Mouse (Mus musculus): ENCODE data around the gene H2afy2.

H2afy2 gene

DNA sequence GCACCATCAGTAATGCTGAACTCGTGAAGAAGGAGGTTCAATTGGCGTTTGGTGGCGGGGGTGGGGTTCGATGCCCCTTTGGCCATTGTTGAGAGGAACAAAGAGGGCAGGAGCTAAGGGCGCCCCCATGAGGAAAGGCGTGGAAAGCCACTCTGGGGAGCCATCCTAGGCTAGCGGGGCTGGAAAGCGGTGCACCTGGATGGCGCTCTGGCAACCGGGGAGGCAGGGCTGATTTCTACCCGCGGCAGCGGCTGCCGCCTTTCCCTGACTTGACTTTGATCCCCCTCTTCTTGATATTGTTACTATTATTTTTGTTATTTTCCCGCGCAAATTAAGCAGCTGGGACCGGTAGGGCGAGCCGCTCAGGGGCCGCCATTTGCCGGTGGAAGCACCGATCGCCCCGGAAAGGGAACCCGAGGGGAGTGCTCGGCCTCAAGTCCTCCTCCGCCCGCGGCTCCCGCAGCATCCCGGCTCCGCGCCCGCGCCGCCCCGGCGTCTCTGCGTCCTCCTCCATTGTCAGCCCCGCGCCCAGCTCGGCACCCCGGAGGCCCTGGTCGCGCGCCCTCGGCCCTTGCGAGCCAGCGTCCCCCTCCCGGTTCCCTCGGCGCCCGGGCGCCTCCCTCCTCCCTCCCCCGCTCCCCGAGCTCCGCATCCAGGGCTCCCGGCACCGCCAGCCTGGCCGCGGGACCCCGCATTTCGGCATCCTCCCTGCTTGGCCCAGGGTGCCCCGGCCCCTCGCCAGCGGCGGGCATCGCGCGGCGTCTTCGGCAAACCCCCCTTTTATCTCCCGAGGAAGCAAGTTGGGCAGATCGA is 942 bp downstream of the H2afy2 start:
- peak; percentile 41 for DNase-seq (ENCODE audit: low spot score)

- DNase-seq (ENCODE audit: low spot score), result no peak
These were observed 2.4 kb downstream of the H2afy2 start for GRCm38 (mm10) chr10:61781461-61782128.

DNA sequence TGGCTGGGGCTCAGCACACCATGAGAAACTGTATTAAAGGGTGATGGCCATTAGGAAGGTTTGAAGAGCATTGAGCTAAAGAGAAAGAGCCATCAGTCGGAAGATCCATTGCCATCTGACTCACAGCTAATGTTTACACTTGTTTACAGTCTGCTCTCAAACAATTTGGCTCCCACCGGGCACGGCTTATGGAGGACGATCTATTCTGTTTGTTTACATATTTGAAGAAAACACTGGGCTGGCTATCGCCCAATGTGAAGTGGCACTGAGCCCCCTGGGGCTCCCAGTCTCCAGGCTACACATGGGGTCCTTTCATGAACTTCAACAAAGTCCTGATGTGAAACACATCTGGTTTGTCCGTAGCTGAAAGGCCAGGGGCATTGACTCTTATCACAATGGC is 17.1 kb downstream of the H2afy2 start:
- DNase-seq (ENCODE audit: low spot score), result no peak

DNA sequence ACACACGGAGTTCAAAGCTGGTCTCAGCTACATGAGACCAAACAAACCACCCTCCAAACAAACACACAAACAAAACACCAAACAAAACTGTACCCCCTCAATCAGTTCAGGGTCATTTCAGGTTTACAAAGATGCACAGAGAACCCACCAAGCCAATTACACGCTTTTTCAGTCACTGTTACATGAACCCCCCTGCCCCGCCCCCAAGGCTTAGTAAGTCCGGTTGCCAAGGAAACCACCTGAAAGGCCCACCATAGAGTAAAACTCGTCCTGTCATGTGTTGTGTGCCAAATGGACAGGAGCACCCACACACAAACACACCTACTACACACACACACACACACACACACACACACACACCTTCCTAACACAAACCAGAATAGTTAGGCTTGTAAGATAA is 18.4 kb downstream of the H2afy2 start:
- no peak for DNase-seq (ENCODE audit: low spot score)

DNA sequence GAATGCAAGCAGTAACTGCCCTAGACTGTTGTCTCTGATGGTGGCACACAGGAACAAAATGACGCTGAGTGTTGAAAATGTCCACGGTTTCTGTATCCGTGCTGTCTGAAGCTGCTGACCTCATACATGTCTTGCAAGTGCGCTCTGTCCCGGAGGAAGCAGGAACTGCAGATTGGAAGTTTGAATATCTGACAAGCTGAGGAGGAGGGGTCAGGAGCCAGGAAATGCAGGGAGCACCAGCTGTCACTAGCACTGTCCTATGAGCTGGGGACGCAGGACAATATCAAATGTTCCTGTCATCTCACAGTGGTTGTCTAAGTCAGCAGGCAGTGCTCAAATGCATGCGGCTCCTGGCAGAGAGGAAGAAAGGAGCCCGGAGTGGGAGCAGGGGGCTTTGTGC is 19.3 kb downstream of the H2afy2 start:
- DNase-seq (ENCODE audit: low spot score), result peak; percentile 35

DNA sequence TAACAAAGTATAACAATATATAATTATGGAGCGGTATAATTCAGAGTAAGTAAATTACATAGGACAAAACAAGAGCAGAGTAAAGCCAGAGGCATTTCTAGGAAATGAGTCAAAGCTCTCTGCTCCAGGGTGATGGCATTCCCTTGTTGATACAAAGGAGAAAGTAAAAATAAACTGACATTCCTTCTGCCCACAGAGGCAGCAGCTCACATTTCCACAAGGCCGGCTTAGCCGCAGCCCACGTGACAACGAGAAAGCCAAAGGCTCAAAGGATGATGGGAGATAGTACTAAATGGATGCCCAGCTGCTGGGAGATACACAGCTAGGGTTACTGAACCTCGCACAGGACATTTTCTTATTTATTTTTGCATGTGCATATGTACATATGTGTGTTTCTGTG is 24.1 kb downstream of the H2afy2 start:
- DNase-seq (ENCODE audit: low spot score), result peak; percentile 61

- DNase-seq (ENCODE audit: low spot score), result no peak
These were observed 25.0 kb downstream of the H2afy2 start for GRCm38 (mm10) chr10:61758904-61759303.

DNA sequence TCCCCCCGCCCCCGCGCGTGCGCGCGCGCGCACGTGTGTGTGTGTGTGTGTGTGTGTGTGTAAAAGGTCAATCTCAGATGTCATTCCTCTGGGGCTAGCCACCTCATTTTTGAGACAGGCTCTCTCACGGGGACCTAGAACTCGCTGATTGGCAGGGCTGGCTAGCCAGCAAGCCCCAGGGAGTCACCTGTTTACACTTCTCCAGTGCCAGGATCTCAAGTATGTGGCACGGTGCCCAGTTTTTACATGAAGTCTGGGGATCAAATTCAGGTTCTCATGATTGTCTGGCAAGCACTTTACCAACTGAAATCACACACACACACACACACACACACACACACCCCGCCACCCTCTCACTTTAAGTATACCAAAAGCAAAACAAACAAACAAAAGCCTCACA is 26.9 kb downstream of the H2afy2 start:
- DNase-seq (ENCODE audit: low spot score), result peak; percentile 85

DNA sequence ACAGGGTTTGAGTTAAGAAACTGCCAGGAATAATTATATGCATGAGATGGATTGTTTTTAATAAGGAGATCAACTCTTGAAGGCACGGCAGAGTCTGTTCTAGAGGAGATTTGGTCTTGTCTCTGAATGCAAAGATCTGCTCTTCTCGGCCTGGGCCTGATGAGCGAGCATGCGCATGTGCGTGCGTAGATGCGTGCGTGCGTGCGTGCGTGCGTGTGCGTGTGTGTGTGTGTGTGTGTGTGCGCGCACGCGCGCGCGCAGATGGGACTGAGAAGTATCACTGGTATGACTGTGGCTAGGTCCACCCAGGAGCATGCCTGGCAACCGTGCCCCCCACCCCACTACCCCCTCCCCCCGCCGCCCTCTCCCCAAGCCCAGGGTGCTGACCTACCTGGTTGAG is 30.9 kb downstream of the H2afy2 start:
- no peak for DNase-seq (ENCODE audit: low spot score)

- DNase-seq (ENCODE audit: low spot score), result peak; percentile 18
These were observed 32.3 kb downstream of the H2afy2 start for GRCm38 (mm10) chr10:61751534-61752219.

DNA sequence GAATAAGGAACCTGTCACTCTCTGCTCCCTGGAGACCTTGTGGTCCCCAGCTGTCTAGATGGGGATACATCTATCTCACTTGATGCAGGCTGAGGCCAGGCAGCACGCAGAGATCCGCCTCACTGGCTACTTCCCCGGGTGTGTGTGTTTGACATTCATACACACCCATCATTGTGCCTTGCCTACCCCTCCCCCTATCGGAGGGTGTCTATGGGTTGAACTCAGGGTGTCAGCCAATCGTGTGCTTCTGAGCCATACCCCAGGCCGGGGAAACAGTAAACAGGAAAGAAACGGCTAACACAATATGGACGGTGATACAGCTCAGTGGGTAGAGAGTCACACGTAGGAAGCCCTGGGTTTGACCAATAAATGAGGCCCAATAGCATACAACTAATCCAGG is 33.9 kb downstream of the H2afy2 start:
- DNase-seq (ENCODE audit: low spot score), result no peak

GRCm38 (mm10) chr10:61747302-61747701 is 36.6 kb downstream of the H2afy2 start:
- no peak for DNase-seq (ENCODE audit: low spot score)

DNA sequence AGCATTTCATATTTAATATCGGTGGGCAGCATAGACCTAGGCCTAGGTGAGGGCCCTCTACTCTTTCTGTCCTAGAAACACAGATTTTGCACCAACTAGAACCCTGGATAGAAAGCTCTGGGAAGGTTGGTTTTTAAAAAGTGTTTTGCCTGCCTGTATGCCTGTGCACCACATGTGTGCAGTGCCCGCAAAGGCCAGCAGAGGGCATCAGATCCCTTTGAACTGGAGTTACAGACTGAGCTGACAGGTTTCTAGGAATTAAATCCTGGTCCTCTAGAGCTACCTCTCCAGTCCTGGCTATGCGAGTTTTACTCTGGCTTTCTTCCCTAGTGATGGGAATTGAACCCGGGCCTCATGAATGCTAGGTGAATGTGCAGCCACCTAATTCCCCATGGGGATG is 38.8 kb downstream of the H2afy2 start:
- no peak for DNase-seq (ENCODE audit: low spot score)

- no peak for DNase-seq (ENCODE audit: low spot score)
These were observed 41.6 kb downstream of the H2afy2 start for GRCm38 (mm10) chr10:61742336-61742735.

DNA sequence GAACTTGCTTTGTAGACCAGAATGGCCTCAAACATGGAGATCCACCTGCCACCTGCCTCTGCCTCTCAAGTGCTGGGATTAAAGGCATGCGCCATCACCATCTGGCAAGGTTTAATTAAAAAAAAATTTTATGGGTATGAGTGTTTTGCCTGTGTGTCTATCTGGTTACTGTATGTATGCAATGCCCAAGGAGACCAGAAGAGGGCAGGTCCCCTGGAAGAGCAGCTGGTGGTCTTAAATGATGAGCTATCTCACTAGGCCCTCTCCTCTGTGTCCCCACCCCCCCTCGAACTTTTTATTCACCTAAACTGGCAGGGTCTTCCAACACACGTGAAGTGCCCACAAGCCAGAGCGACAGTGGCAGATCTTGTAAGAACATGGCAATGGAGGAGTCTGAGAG is 42.1 kb downstream of the H2afy2 start:
- DNase-seq (ENCODE audit: low spot score), result no peak

DNA sequence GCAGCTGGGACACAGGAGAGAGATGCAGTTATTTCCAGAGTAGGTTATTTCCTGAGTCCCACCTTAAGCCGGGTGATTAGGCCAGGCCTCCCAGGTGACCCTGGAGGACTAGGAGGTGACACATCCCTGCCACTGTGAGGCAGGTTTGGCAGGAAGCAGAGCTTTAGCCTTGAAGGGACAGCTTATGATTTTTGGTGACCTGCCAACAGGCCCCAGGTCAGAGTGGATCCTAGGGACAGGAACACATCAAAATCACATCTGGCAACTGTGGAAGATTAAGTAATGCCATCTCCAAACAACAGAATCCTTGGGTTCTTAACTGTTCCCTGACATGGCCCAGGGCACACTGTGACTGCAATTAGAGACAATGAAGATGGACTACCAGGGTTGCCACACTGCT is 42.6 kb downstream of the H2afy2 start:
- no peak for DNase-seq (ENCODE audit: low spot score)

DNA sequence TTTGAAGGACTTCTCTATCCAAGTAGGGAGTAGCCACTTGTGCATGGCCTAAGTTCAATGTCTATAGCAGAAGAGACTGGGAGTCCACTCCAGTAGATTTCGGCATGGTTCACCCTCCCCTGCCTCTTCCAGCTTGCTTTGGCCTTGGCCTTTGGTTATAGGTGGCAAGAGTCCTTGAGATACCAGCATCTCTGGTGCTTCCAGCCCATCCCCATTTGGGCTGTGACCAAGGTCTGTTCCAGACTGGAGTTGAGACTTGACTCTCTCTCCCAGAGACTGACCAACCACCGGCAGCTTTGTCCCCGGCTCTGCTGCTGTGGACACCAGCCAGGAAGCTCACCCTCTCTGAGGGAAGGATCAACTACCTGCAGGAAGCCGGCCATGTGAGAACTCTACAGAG is 45.8 kb downstream of the H2afy2 start:
- DNase-seq (ENCODE audit: low spot score), result no peak

DNA sequence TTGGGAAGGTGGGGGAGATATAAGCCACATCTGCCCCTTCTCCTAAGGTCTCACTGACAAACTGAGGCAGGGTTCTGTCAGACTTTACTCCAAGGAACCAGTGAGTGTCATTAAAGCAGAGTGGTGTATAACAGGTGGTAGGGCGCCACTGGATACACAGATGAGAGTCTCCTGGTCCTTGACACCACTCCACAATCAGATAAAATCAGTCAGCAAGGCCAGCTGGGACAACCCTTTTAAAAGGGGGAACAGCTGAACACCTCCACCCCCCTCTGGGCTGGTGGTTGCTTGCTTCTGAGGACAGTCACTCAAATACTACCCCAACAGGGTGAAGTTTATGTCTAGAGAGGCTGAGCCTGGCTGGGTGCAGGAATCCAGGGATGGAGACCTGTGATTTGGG is 46.4 kb downstream of the H2afy2 start:
- DNase-seq (ENCODE audit: low spot score), result no peak

GRCm38 (mm10) chr10:61736671-61737078 is 47.3 kb downstream of the H2afy2 start:
- no peak for DNase-seq (ENCODE audit: low spot score)

GRCm38 (mm10) chr10:61734377-61734776 is 49.6 kb downstream of the H2afy2 start:
- DNase-seq (ENCODE audit: low spot score), result no peak

DNA sequence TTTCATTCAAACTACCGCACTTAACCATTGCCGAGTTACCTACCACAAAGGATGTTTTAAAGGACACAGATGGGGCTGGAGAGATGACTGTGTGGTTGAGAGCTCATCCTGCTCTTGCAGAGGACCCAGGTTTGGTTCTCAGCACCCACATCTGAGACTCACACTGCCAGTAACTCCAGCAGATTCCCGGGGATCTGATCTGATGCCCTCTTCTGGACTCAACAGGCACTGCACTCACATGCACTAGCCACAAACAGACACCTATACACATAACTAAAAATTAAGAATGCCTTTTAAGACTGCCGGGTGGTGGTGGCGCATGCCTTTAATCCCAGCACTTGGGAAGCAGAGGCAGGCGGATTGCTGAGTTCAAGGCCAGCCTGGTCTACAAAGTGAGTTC is 53.8 kb downstream of the H2afy2 start:
- no peak for DNase-seq (ENCODE audit: low spot score)

- no peak for DNase-seq (ENCODE audit: low spot score)
These were observed 54.8 kb downstream of the H2afy2 start for GRCm38 (mm10) chr10:61729181-61729580.

GRCm38 (mm10) chr10:61723271-61723670 is 60.7 kb downstream of the H2afy2 start:
- DNase-seq (ENCODE audit: low spot score), result no peak

Measured in lung, postnatal 25 days (tissue).